Mouse (Mus musculus) erythroblast, embryonic 14.5 days (primary cell): ENCODE measurements around the gene Dffa.

Experiments used
- GATA1 ChIP-seq: IDR thresholded peaks from 2 replicates; pipeline ENCODE4 v1.6.1; 2012; ENCODE audit warnings: low read length, inconsistent platforms, mixed read lengths
- TAL1 ChIP-seq: IDR thresholded peaks from 3 replicates; pipeline ENCODE4 v1.6.1; 2012; ENCODE audit warnings: low read length, inconsistent platforms, mixed read lengths

GRCm38 (mm10) chr4:149064061-149064854 is 39.7 kb upstream of the Dffa start:
- TF ChIP-seq GATA1 (no peak), TAL1 (no peak)
